Mouse (Mus musculus) yolk sac, embryonic 10.5 days (tissue): ENCODE data around the gene Pnisr.

ENCODE experiments used
- DNase-seq: peaks from one replicate; pipeline ENCODE4 v3.0.0-alpha.2; 2017; ENCODE audit warnings: low spot score

The Pnisr gene

GRCm38 (mm10) chr4:21847481-21848286 is at the start of gene Pnisr:
Pnisr (plus strand) TSS chr4:21847583.
- peak; percentile 93 for DNase-seq

GRCm38 (mm10) chr4:21801013-21801412 is 46.4 kb upstream of the Pnisr start:
- no peak for DNase-seq

GRCm38 (mm10) chr4:21801620-21802019 is 45.8 kb upstream of the Pnisr start:
- no peak for DNase-seq

GRCm38 (mm10) chr4:21807204-21807603 is 40.2 kb upstream of the Pnisr start:
- DNase-seq = no peak

- no peak for DNase-seq
Measured at GRCm38 (mm10) chr4:21810608-21811007, 36.8 kb upstream of the Pnisr start.

- no peak for DNase-seq
Measured at GRCm38 (mm10) chr4:21812635-21813034, 34.7 kb upstream of the Pnisr start.

- peak; percentile 38 for DNase-seq
Measured at GRCm38 (mm10) chr4:21814029-21814428, 33.4 kb upstream of the Pnisr start.

GRCm38 (mm10) chr4:21826616-21827015 is 20.8 kb upstream of the Pnisr start:
- no peak for DNase-seq

- no peak for DNase-seq
Measured at GRCm38 (mm10) chr4:21832844-21833243, 14.5 kb upstream of the Pnisr start.

GRCm38 (mm10) chr4:21848287-21848630 is 876 bp downstream of the Pnisr start:
- DNase-seq = peak; percentile 90

GRCm38 (mm10) chr4:21857481-21857880 is 10.1 kb downstream of the Pnisr start:
- DNase-seq = no peak

GRCm38 (mm10) chr4:21865226-21865625 is 17.8 kb downstream of the Pnisr start:
- no peak for DNase-seq

GRCm38 (mm10) chr4:21878776-21879175 is 31.4 kb downstream of the Pnisr start:
- DNase-seq = no peak

GRCm38 (mm10) chr4:21879565-21880220 is 32.3 kb downstream of the Pnisr start, which contains the start of gene Coq3:
Coq3 (plus strand) TSS chr4:21879673.
- DNase-seq = peak; percentile 89

GRCm38 (mm10) chr4:21882806-21883205 is 35.4 kb downstream of the Pnisr start:
- DNase-seq = no peak

GRCm38 (mm10) chr4:21885831-21886230 is 38.4 kb downstream of the Pnisr start:
- DNase-seq = no peak
